Mouse (Mus musculus): ENCODE results near the gene Rplp1. TPM values are rescaled to one million over a fixed set of nuclear protein-coding genes. Genes with fewer than 3 reads are reported as not detected.

The Rplp1 gene
- total RNA-seq, 1 experiment from 2014 or later: 4,785 TPM

DNA sequence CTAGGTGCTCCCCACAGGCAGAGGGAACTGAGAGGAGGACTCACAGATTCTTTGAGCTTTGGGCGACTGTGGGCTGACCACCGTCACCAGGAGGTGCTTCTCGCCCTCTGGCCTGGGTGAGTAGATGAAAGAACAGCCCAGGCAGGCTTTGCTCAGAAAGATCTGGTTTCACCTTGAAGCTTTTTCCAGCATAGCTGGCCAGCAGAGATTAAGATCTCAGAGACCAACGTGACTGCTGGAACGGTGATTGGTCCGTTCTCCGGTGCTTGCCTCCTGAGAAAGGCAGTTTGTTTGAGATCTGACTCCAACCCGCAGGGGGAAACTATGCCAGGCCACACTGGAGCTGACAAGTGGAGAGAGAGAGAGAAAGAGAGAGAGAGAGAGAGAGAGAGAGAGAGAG lies 19.3 kb downstream of the Rplp1 start:
- no peak for ATAC-seq (replicated peaks in 1 of 2; ENCODE audit: insufficient read depth in 1 of 2, low FRiP score in 2 of 2, low TSS enrichment in 1 of 2, low read depth in 1 of 2, poor library complexity in 2 of 2, severe bottlenecking in 2 of 2)

DNA sequence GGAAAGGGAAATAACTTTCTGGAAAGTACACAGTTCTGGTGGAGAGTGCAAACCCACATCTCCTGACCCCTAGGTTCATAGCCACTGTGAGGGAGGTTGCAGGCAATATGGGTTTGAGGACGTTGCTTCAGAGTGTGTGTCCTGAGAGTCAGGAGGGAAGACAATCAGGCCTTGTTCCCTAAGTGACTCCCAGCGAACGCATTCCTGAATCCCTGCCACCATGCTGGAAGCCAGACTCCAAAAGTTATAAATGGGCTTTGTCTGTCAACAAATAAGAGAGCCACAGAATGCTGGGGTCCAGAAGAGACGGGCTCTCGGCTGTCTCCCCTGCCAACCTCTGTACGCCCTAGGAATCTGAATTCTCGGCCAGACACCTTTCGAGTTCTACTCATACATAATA lies 24.5 kb downstream of the Rplp1 start:
- ATAC-seq (replicated peaks in 1 of 2; ENCODE audit: insufficient read depth in 1 of 2, low FRiP score in 2 of 2, low TSS enrichment in 1 of 2, low read depth in 1 of 2, poor library complexity in 2 of 2, severe bottlenecking in 2 of 2): no peak

DNA sequence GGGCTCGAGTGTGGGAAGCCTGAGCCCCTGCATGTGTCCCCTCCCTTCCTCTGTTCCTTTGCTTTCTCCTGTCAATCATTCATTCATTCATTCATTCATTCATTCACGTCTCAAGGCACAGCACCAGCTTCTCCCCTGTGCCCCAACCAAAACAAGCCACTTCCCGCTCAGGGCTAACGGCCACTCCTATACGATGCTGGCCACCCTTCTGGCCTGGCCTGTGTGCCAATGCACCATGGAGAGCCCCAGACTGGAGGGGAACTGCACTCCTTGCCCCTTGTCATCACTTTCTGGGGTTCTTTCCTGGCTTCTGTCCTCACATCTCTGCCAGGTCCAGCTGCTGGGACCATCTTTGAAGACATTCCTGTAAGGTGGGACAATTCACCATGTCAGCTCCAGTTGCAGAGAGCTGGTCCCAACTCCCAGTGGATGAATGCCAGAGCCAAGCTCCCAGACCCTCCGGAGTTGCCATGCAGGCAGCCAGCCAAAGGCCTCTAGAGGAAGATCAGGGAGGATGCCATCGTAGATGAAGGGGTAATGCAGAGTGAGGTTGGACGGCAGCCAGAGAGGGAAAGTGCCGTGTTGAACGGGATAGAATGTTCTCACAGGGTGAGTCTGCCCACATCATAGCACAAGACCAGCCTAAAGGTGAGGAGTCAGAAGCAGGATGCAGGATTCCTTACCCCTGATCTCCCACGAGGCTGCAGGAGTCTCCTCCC lies 26.5 kb downstream of the Rplp1 start:
- ATAC-seq (replicated peaks in 1 of 2; ENCODE audit: insufficient read depth in 1 of 2, low FRiP score in 2 of 2, low TSS enrichment in 1 of 2, low read depth in 1 of 2, poor library complexity in 2 of 2, severe bottlenecking in 2 of 2): no peak

DNA sequence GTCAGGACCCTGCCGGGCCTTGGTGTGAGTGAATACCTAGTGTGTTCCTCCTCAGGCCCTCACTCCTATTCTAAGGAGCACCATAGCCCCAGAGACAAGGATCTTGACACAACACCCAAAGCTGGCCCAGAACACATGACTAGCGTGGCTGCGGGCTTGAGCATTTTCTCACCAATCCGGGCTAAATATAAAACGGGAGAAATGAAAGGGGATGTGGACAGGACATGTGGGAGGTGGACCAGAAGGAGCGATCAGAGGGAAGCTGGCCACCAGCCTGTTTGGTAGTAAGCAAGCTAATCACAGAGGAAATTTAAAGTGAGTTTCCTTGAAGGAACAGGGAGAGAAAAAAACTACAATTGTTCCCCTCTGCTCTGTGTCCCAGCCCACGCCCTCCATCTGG lies 28.4 kb downstream of the Rplp1 start:
- no peak for ATAC-seq (replicated peaks in 1 of 2; ENCODE audit: insufficient read depth in 1 of 2, low FRiP score in 2 of 2, low TSS enrichment in 1 of 2, low read depth in 1 of 2, poor library complexity in 2 of 2, severe bottlenecking in 2 of 2)

DNA sequence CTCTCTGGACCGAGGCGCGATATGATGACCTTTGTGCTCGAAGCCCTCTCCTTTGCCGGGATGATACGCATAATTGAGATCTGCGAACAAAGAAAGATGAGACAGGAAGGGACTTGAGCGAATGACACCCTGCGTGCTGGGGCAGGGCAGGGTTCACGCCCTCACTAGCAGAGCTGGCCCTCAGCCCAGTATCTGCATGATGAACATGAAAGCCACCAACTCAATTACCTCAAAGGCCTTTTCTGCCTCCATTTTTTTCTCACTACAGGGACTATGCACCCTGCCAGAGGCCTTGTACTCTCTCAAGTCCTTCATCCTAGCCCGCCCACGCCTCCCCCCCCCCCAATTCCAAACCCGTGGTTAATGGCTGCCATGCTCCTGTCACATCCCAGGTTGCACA lies 29.4 kb downstream of the Rplp1 start:
- no peak for ATAC-seq (replicated peaks in 1 of 2; ENCODE audit: insufficient read depth in 1 of 2, low FRiP score in 2 of 2, low TSS enrichment in 1 of 2, low read depth in 1 of 2, poor library complexity in 2 of 2, severe bottlenecking in 2 of 2)

DNA sequence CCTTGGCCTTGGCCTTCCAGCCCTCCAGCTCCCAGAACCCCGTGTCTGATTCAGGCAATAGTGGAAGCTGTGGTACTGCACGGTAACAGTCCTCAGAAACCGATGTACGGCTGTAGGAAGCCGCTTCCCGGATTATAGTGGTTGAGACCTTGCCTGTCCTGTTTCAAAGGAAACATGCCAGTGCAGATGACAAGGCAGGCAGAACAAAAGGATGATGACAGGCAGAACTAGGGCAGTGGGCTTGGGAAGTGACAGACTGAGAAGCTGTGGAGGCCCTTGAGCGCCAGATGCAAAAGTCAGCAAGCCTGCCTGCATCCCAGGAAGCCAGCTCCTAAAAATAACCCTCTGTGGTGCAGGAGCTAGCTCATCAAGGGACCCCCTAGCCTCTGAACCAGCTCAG lies 30.0 kb downstream of the Rplp1 start:
- ATAC-seq (replicated peaks in 1 of 2; ENCODE audit: insufficient read depth in 1 of 2, low FRiP score in 2 of 2, low TSS enrichment in 1 of 2, low read depth in 1 of 2, poor library complexity in 2 of 2, severe bottlenecking in 2 of 2): no peak

DNA sequence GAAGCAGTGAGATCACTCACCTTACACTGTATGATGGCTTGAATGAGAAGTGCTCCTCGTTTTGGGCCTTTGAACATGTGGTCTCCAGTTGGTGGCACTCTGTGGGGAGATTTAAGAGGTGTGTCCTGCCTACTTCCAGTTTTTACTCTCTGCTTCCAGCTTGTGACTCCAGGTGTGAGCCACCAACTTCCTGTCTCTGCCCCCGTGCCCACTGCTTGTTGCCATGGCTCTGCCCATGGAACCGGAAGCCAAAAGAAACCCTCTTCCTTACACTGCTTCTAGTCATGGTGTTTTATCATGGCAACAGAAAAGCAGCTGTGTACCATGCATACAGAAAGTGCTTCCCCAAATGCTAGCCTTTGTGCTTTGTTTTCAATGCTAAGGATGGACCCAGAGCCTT lies 32.2 kb downstream of the Rplp1 start:
- ATAC-seq (replicated peaks in 1 of 2; ENCODE audit: insufficient read depth in 1 of 2, low FRiP score in 2 of 2, low TSS enrichment in 1 of 2, low read depth in 1 of 2, poor library complexity in 2 of 2, severe bottlenecking in 2 of 2): peak; percentile 77 to 84

DNA sequence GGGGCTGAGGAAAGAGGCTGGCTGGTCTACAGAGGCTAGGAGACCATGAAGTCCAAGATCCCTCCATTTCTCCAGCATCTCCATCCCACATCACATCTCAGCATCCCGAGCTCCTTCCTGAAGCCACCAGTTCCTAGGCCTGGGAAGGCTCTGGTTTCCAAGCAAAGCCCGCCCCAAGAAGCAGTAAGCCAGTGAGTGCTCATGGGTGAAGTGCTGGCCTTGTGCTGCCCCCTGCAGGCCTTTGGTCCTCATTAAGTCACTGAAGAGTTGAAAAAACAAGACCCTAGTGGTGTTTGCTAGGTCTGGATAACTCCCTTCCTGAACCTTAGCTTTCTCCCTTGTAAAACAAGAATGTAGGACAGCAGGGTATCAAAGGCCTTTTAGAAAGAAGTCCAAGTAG lies 35.5 kb downstream of the Rplp1 start:
- peak in 1 of 2 experiments; percentile 54; a peak in 1 of 4 replicates for ATAC-seq (replicated peaks in 1 of 2; ENCODE audit: insufficient read depth in 1 of 2, low FRiP score in 2 of 2, low TSS enrichment in 1 of 2, low read depth in 1 of 2, poor library complexity in 2 of 2, severe bottlenecking in 2 of 2)

DNA sequence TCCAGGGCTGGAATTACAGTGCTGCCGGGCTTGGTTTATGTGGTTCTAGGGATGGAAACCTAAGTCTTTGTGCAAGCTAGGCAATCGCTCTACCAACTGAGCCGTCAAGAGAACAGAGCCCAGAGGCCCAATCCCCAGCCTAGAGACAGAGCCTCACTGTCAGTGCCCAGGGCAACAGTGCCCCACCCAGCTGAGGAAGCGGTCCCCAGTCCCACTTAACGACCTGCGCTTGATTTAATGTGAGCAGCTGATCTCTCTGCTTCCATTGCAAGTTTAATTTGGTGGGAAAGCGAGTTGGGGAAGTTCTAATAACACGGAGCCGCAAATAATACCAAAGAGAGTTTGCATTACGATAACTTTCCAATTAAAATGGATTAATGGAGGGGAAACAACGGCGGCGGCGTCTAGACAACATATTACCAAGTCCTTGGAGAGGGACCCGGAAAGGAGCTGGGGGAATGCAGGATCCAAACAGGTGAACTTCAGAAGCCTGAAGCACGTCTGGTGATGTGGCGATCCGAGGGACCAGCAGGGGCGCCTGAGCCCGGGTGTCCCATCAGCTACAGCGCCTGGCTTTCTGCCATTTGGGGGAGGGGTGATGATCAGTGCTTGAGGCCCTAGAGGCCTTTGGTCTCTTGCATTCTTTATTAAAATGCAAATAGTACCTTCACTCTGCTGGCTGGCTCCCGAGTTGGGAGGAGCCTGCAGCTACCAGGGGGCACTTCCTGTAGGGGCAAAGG lies 36.8 kb downstream of the Rplp1 start:
- ATAC-seq (replicated peaks in 1 of 2; ENCODE audit: insufficient read depth in 1 of 2, low FRiP score in 2 of 2, low TSS enrichment in 1 of 2, low read depth in 1 of 2, poor library complexity in 2 of 2, severe bottlenecking in 2 of 2): no peak

DNA sequence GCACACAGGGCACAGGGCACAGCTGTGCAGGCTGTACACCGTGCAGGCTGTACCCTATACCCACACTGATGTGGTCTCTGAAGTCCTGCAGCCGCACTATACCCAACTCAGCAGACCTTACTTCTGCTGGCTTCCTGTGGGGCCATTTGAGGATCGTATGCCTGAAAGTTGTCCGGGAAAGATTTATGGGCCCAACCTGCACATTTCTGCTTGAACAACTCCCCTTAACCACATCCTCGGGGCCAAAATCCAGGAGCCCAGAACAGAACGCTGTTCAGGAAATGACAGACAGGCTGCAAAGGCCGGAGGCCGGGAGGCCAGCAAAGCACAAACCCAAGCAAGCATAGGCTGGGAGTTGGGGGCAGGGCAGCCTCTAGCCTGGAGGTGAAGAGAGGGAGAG lies 41.0 kb downstream of the Rplp1 start:
- peak; percentile 80 to 88 for ATAC-seq (replicated peaks in 1 of 2; ENCODE audit: insufficient read depth in 1 of 2, low FRiP score in 2 of 2, low TSS enrichment in 1 of 2, low read depth in 1 of 2, poor library complexity in 2 of 2, severe bottlenecking in 2 of 2)

DNA sequence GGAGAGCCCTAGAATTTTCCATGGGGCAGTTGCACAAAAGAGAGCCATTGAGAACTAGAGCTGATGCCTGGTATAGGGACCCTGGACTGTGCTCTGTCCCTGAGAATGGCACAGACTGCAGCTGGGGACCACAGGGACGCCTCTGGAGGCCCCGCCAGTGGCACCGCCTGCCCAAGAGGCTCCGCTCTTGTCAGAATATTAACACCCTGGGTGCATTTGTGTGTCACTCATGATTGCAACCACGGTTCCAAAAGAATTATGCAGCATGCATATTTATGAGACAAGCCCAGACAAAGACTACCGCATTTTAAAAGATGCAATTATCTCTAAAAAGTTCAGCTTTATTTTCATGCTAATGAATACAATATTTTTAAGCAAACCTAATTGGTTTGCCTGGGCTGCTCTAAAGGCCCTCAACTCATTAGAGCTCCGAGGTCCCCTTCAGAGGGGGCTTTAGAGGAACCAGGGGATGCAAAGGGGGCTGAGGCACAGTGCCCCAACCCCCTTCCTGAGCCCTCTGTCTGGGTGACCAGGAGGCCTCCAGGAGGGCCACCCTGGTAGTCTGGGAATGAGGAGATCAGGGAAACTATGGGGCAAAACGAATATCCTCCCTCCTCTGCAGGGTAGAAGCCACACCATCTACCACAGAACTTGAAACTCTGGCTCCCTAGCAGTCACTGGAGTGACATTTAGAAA lies 41.9 kb downstream of the Rplp1 start:
- ATAC-seq (replicated peaks in 1 of 2; ENCODE audit: insufficient read depth in 1 of 2, low FRiP score in 2 of 2, low TSS enrichment in 1 of 2, low read depth in 1 of 2, poor library complexity in 2 of 2, severe bottlenecking in 2 of 2): no peak

DNA sequence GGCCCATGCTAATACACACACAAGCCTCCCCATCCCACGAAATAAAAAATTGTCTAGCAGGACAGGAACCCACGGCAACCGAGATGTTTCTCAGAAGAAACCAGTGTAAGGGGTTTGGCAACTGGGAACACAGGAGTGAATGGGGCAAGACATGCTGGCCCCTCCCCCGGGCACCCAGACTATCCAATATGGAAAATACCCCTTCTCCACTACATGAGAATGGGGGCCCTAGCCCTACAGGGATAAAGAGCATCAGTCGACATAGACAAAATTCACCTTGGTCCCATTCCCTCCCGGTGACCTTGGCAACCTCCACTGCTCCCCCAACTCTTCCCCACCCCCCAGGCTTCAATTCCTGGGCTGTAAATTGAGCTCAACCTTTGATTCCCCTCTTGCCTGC lies 42.5 kb downstream of the Rplp1 start:
- no peak for ATAC-seq (replicated peaks in 1 of 2; ENCODE audit: insufficient read depth in 1 of 2, low FRiP score in 2 of 2, low TSS enrichment in 1 of 2, low read depth in 1 of 2, poor library complexity in 2 of 2, severe bottlenecking in 2 of 2)

DNA sequence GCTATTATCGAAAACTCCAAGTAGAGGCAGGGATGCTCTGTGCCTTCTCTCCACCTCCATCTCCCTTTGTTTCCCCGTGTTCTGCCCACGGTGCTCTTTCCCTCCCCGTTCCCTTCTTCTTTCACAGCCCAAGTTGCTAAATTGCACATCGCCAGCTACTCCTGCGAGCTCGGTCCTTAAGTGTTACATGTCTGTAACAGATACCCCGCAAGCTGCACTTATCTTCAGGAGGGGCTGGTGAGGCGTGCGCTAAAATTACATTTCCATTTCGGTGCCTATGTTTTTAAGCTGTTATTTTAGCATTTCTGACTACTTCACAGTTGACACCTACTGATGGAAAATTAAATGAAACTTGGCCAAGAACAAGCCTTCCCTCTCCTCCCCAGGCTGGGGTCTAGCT lies 46.7 kb downstream of the Rplp1 start:
- no peak for ATAC-seq (replicated peaks in 1 of 2; ENCODE audit: insufficient read depth in 1 of 2, low FRiP score in 2 of 2, low TSS enrichment in 1 of 2, low read depth in 1 of 2, poor library complexity in 2 of 2, severe bottlenecking in 2 of 2)

Other genes with a start within 250 kb of the Rplp1 start
- 142 and 175 TPM in 2 replicates for gene Kif23, start 32.2 kb upstream of the Rplp1 start, total RNA-seq (2017)
- gene Paqr5, start 112.3 kb upstream of the Rplp1 start, total RNA-seq (2017): 13.3 and 15.0 TPM in 2 replicates
- 19.1 and 19.3 TPM in 2 replicates for gene Glce, start 208.1 kb upstream of the Rplp1 start, total RNA-seq (2017)